Mouse (Mus musculus) spleen, adult 12 weeks (tissue): ENCODE measurements around the gene Spsb3.

Source experiments
- DNase-seq: peaks from one replicate; pipeline ENCODE4 v3.0.0; 2022; ENCODE audit warnings: low spot score

Spsb3 gene

GRCm38 (mm10) chr17:24874405-24874745 lies 12.1 kb upstream of the Spsb3 start:
- no peak for DNase-seq

- DNase-seq, result no peak
Measured at GRCm38 (mm10) chr17:24874989-24875388, 11.5 kb upstream of the Spsb3 start.

- no peak for DNase-seq
Measured at GRCm38 (mm10) chr17:24877336-24878116, 8.9 kb upstream of the Spsb3 start.

GRCm38 (mm10) chr17:24878117-24878397 lies 8.4 kb upstream of the Spsb3 start:
- no peak for DNase-seq

- DNase-seq, result no peak
Measured at GRCm38 (mm10) chr17:24878531-24878930, 7.9 kb upstream of the Spsb3 start.

GRCm38 (mm10) chr17:24881738-24882440 lies 4.6 kb upstream of the Spsb3 start:
- DNase-seq, result no peak

GRCm38 (mm10) chr17:24884391-24884790 lies 2.1 kb upstream of the Spsb3 start:
- no peak for DNase-seq

GRCm38 (mm10) chr17:24885356-24886133 lies 898 bp upstream of the Spsb3 start:
- DNase-seq, result no peak

GRCm38 (mm10) chr17:24886932-24887271 lies 459 bp downstream of the Spsb3 start:
- no peak for DNase-seq

GRCm38 (mm10) chr17:24887291-24888080 lies 1.0 kb downstream of the Spsb3 start:
- no peak for DNase-seq

GRCm38 (mm10) chr17:24888862-24889261 lies 2.4 kb downstream of the Spsb3 start:
- DNase-seq, result no peak

- no peak for DNase-seq
Measured at GRCm38 (mm10) chr17:24890151-24891092, 4.0 kb downstream of the Spsb3 start.

- DNase-seq, result no peak
Measured at GRCm38 (mm10) chr17:24891321-24891720, 4.9 kb downstream of the Spsb3 start.

GRCm38 (mm10) chr17:24892785-24893184 lies 6.3 kb downstream of the Spsb3 start:
- no peak for DNase-seq

GRCm38 (mm10) chr17:24893276-24893675 lies 6.8 kb downstream of the Spsb3 start:
- no peak for DNase-seq

- DNase-seq, result no peak
Measured at GRCm38 (mm10) chr17:24894061-24894994, 7.9 kb downstream of the Spsb3 start.

- peak; percentile 64 for DNase-seq
Measured at GRCm38 (mm10) chr17:24894995-24895547, 8.6 kb downstream of the Spsb3 start, which contains the start of the genes Eme2 and Mrps34. Eme2 (minus strand) TSS chr17:24895087. Mrps34 (plus strand) TSS chr17:24895116.

GRCm38 (mm10) chr17:24895571-24896240 lies 9.3 kb downstream of the Spsb3 start:
- no peak for DNase-seq
